ENCODE assay signal across 8 mouse cellular contexts in the genomic region with DNA sequence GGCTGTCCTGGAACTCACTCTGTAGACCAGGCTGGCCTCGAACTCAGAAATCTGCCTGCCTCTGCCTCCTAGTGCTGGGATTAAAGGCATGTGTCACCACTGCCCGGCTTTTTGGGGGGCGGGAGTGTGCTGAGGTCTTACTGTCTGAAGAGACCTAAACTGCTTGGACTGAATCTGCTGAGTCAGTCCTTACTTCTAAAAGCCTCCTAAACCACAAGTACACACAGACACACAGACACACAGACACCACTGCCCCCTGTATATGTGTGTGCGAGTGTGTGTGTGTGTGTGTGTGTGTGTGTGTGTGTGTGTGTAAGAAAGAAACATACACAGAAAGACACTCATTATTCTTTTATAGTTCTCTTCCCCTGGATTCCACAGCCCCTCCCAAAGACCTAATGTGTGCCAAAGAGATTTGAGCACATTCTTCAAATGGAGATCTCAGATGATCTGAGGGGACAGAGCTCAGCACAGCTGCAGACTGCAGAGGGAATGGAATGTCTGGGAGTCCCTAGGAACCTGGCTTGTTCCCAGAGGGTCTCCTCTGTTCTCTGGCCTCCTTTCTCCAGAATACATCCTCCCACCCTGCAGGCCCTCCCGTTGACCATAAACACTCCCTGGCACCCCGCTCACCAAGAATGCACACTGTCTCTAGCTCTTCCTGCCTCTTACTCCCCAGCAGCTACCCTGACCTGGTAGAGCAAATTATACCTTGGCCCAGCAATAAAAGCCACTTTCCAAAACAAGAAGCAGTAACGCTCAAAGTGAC. TPM values are rescaled to one million over a fixed set of nuclear protein-coding genes. Genes with fewer than 3 reads are reported as not detected.
DNase-seq lines count a peak whose midpoint lies in the region; ATAC-seq and TF ChIP-seq lines count a peak whose summit lies in the region.

No protein-coding gene starts in this region.

- H3K36me3 ChIP-seq in embryonic facial prominence, embryonic 14.5 days (ENCODE audit: control insufficient read depth, insufficient read depth, low read length): no peaks in the 10 kb centered on the region
- H3K36me3 ChIP-seq in intestine, embryonic 14.5 days (ENCODE audit: control insufficient read depth, insufficient read depth, low read length): no peaks in the 10 kb centered on the region
- peaks cover 10% of the 10 kb centered on the region for H3K36me3 ChIP-seq in neural tube, embryonic 13.5 days

- no peaks in the 10 kb centered on the region for H3K27me3 ChIP-seq in embryonic facial prominence, embryonic 14.5 days (replicated peaks; ENCODE audit: control insufficient read depth, insufficient read depth, low read length)
- no peaks in the 10 kb centered on the region for H3K27me3 ChIP-seq in intestine, embryonic 14.5 days (replicated peaks; ENCODE audit: control insufficient read depth, insufficient read depth, low read length)
- H3K27me3 ChIP-seq in neural tube, embryonic 13.5 days: no peaks in the 10 kb centered on the region

- ATAC-seq in embryonic facial prominence, embryonic 14.5 days (ENCODE audit: low read depth): 0 out of 2 replicates have a peak, but pooled peaks have one; percentile 6
- 0 out of 2 replicates have a peak, but pooled peaks have one; percentile 25 for ATAC-seq in intestine, embryonic 14.5 days (replicated peaks; ENCODE audit: low FRiP score, low TSS enrichment, low read depth)
- ATAC-seq in neural tube, embryonic 13.5 days (ENCODE audit: low read depth): peak; percentile 13
- ATAC-seq in activated CD4-positive, CD25-positive, alpha-beta regulatory T cell, adult 4 months: no peak

- peak overlapping the region; percentile 93 for H3K27ac ChIP-seq in layer of hippocampus, adult 2 months
- peak overlapping the region; percentile 72 for H3K27ac ChIP-seq in embryonic facial prominence, embryonic 14.5 days (replicated peaks; ENCODE audit: low read depth, low read length)
- peak overlapping the region; percentile 73 for H3K27ac ChIP-seq in intestine, embryonic 14.5 days (ENCODE audit: low read depth)
- H3K27ac ChIP-seq in neural tube, embryonic 13.5 days (replicated peaks): peak overlapping the region; percentile 96

- peaks cover 15% of the 10 kb centered on the region for H3K4me1 ChIP-seq in embryonic facial prominence, embryonic 14.5 days (ENCODE audit: control insufficient read depth, insufficient read depth, low read length)
- peaks cover 19% of the 10 kb centered on the region for H3K4me1 ChIP-seq in intestine, embryonic 14.5 days (replicated peaks; ENCODE audit: control insufficient read depth, insufficient read depth, low read length)
- peaks cover 47% of the 10 kb centered on the region for H3K4me1 ChIP-seq in neural tube, embryonic 13.5 days (replicated peaks)

- no peak for TF ChIP-seq CTCF in layer of hippocampus, adult 2 months (conservative IDR thresholded peaks at IDR 0.05)

- peak overlapping the region; percentile 79 for H3K4me2 ChIP-seq in embryonic facial prominence, embryonic 14.5 days (ENCODE audit: low read depth, low read length)
- peak overlapping the region; percentile 77 for H3K4me2 ChIP-seq in intestine, embryonic 14.5 days (ENCODE audit: low read length)
- peak overlapping the region; percentile 85 for H3K4me2 ChIP-seq in neural tube, embryonic 13.5 days

- WGBS in embryonic facial prominence, embryonic 14.5 days: 61% methylated on average over 7 of the region's 7 CpGs
- WGBS in intestine, embryonic 14.5 days: 49% methylated on average over 7 of the region's 7 CpGs
- WGBS in neural tube, embryonic 13.5 days: 52% methylated on average over 7 of the region's 7 CpGs

- peak overlapping the region; percentile 68 for H3K9ac ChIP-seq in embryonic facial prominence, embryonic 14.5 days (ENCODE audit: low read depth, low read length)
- H3K9ac ChIP-seq in intestine, embryonic 14.5 days (ENCODE audit: low read length): no peak overlapping the region
- H3K9ac ChIP-seq in neural tube, embryonic 13.5 days: peak overlapping the region; percentile 90

- H3K4me3 ChIP-seq in layer of hippocampus, adult 2 months: peak overlapping the region; percentile 59
- peak overlapping the region; percentile 50 for H3K4me3 ChIP-seq in embryonic facial prominence, embryonic 14.5 days (ENCODE audit: low read depth, low read length)
- peak overlapping the region; percentile 50 for H3K4me3 ChIP-seq in intestine, embryonic 14.5 days (ENCODE audit: low read depth, low read length)
- peak overlapping the region; percentile 67 for H3K4me3 ChIP-seq in neural tube, embryonic 13.5 days

- DNase-seq in layer of hippocampus, adult 2 months (ENCODE audit: low spot score in 2 of 2): no peak
- DNase-seq in layer of hippocampus, postnatal 14 days (ENCODE audit: low spot score in 2 of 2): no peak
- DNase-seq in embryonic facial prominence, embryonic 14.5 days (ENCODE audit: low spot score): peak; percentile 40
- DNase-seq in intestine, embryonic 14.5 days (ENCODE audit: low spot score): no peak
- DNase-seq in frontal cortex, postnatal 10 days (ENCODE audit: low spot score in 2 of 2): no peak
- DNase-seq in cerebellum, adult 11 months: no peak

- no peaks in the 10 kb centered on the region for H3K9me3 ChIP-seq in embryonic facial prominence, embryonic 14.5 days (ENCODE audit: control insufficient read depth, low read length)
- H3K9me3 ChIP-seq in intestine, embryonic 14.5 days (ENCODE audit: control insufficient read depth, low read length): no peaks in the 10 kb centered on the region
- no peaks in the 10 kb centered on the region for H3K9me3 ChIP-seq in neural tube, embryonic 13.5 days

RNA-seq across cellular contexts. Expression of gene Csdc2, which starts 0.5 kb away (rescaled TPM):
- total RNA-seq in layer of hippocampus, adult 2 months (2021): 10 to 100 TPM; 75.2 to 81.8 TPM
- 100 to 1,000 TPM; 131 to 136 TPM for total RNA-seq in layer of hippocampus, postnatal 14 days (2021)
- 20.2 and 20.9 TPM in 2 replicates for polyA plus RNA-seq in embryonic facial prominence, embryonic 14.5 days (2014; fragmentation: Nextera tagmentation; extraction: Ambion mirVana)
- 16.0 and 19.4 TPM in 2 replicates for polyA plus RNA-seq in intestine, embryonic 14.5 days (2014; fragmentation: Nextera tagmentation; extraction: Ambion mirVana)
- polyA plus RNA-seq in neural tube, embryonic 13.5 days (2015; fragmentation: Nextera tagmentation; extraction: Ambion mirVana): 117 and 127 TPM in 2 replicates
- polyA plus RNA-seq in activated CD4-positive, CD25-positive, alpha-beta regulatory T cell, adult 4 months (2017; shearing (Covaris generic)): not detected

RNA-seq across cellular contexts. Expression of gene Polr3h, which starts 10.0 kb away (rescaled TPM):
- total RNA-seq in layer of hippocampus, adult 2 months (2021): 10 to 100 TPM; 44.8 to 51.4 TPM
- total RNA-seq in layer of hippocampus, postnatal 14 days (2021): 10 to 100 TPM; 52.8 to 54.7 TPM
- 70.4 and 72.6 TPM in 2 replicates for polyA plus RNA-seq in embryonic facial prominence, embryonic 14.5 days (2014; fragmentation: Nextera tagmentation; extraction: Ambion mirVana)
- 75.4 and 79.5 TPM in 2 replicates for polyA plus RNA-seq in intestine, embryonic 14.5 days (2014; fragmentation: Nextera tagmentation; extraction: Ambion mirVana)
- 78.6 and 80.6 TPM in 2 replicates for polyA plus RNA-seq in neural tube, embryonic 13.5 days (2015; fragmentation: Nextera tagmentation; extraction: Ambion mirVana)
- polyA plus RNA-seq in activated CD4-positive, CD25-positive, alpha-beta regulatory T cell, adult 4 months (2017; shearing (Covaris generic)): 10 to 100 TPM; 21.1 to 31.2 TPM

RNA-seq across cellular contexts. Expression of gene Pmm1, which starts 24.7 kb away (rescaled TPM):
- total RNA-seq in layer of hippocampus, adult 2 months (2021): 100 to 1,000 TPM; 214 to 224 TPM
- 100 to 1,000 TPM; 188 to 201 TPM for total RNA-seq in layer of hippocampus, postnatal 14 days (2021)
- 43.0 and 43.5 TPM in 2 replicates for polyA plus RNA-seq in embryonic facial prominence, embryonic 14.5 days (2014; fragmentation: Nextera tagmentation; extraction: Ambion mirVana)
- polyA plus RNA-seq in intestine, embryonic 14.5 days (2014; fragmentation: Nextera tagmentation; extraction: Ambion mirVana): 25.8 and 26.6 TPM in 2 replicates
- 62.2 and 75.2 TPM in 2 replicates for polyA plus RNA-seq in neural tube, embryonic 13.5 days (2015; fragmentation: Nextera tagmentation; extraction: Ambion mirVana)
- 10 to 100 TPM; 22.5 to 24.6 TPM for polyA plus RNA-seq in activated CD4-positive, CD25-positive, alpha-beta regulatory T cell, adult 4 months (2017; shearing (Covaris generic))

RNA-seq across cellular contexts. Expression of gene 1700029P11Rik, which starts 44.3 kb away (rescaled TPM):
- total RNA-seq in layer of hippocampus, adult 2 months (2021): not detected
- total RNA-seq in layer of hippocampus, postnatal 14 days (2021): not detected
- not detected in 2 replicates for polyA plus RNA-seq in embryonic facial prominence, embryonic 14.5 days (2014; fragmentation: Nextera tagmentation; extraction: Ambion mirVana)
- not detected in 2 replicates for polyA plus RNA-seq in intestine, embryonic 14.5 days (2014; fragmentation: Nextera tagmentation; extraction: Ambion mirVana)
- polyA plus RNA-seq in neural tube, embryonic 13.5 days (2015; fragmentation: Nextera tagmentation; extraction: Ambion mirVana): not detected in 2 replicates
- polyA plus RNA-seq in activated CD4-positive, CD25-positive, alpha-beta regulatory T cell, adult 4 months (2017; shearing (Covaris generic)): not detected

RNA-seq across cellular contexts. Expression of gene Xrcc6, which starts 51.6 kb away (rescaled TPM):
- total RNA-seq in layer of hippocampus, adult 2 months (2021): 10 to 100 TPM; 20.6 to 26.3 TPM
- total RNA-seq in layer of hippocampus, postnatal 14 days (2021): 10 to 100 TPM; 29.1 to 30.2 TPM
- polyA plus RNA-seq in embryonic facial prominence, embryonic 14.5 days (2014; fragmentation: Nextera tagmentation; extraction: Ambion mirVana): 68.4 and 68.8 TPM in 2 replicates
- polyA plus RNA-seq in intestine, embryonic 14.5 days (2014; fragmentation: Nextera tagmentation; extraction: Ambion mirVana): 87.0 and 96.7 TPM in 2 replicates
- polyA plus RNA-seq in neural tube, embryonic 13.5 days (2015; fragmentation: Nextera tagmentation; extraction: Ambion mirVana): 45.0 and 46.7 TPM in 2 replicates
- polyA plus RNA-seq in activated CD4-positive, CD25-positive, alpha-beta regulatory T cell, adult 4 months (2017; shearing (Covaris generic)): 10 to 100 TPM; 50.9 to 58.1 TPM

Comparison
In these comparisons a context has a peak if more than half of its experiments do, and no peak if none do; other contexts are left out.
1. RNA of gene Csdc2, which starts 0.5 kb away (polyA plus RNA-seq): 117 to 127 TPM in neural tube, embryonic 13.5 days, 20.2 to 20.9 TPM in embryonic facial prominence, embryonic 14.5 days and 16.0 to 19.4 TPM in intestine, embryonic 14.5 days; not detected in activated CD4-positive, CD25-positive, alpha-beta regulatory T cell, adult 4 months; every median in the first group is over 10 times any median in the second.
2. Peak in every context shown above with its lines, with median percentiles within 50 percentile points of each other: H3K27ac ChIP-seq, H3K4me3 ChIP-seq and H3K4me2 ChIP-seq.